Mouse (Mus musculus) gastrocnemius, postnatal 10 days (tissue): Measurements from ENCODE around the gene Krt26. TPM values are rescaled to one million over a fixed set of nuclear protein-coding genes. Genes with fewer than 3 reads are reported as not detected.
A peak's percentile ranks its signal among the peaks of the same experiment; 100 is the strongest.

Experiments
- DNase-seq: peaks from one replicate; pipeline ENCODE4 v3.0.0; 2021; ENCODE audit warnings: mixed read lengths
- long read RNA-seq, 2 experiments: library from polyadenylated mRNA; stranded (forward); transcript quantifications; one replicate each; pipeline ENCODE4 v2.0.0; 2021
- total RNA-seq, 2 experiments: library from RNA; stranded (reverse); gene quantifications; 2 replicates each; pipeline ENCODE4 v1.2.3; 2021

Gene Krt26
- not detected for total RNA-seq
- long read RNA-seq, experiment 1, result 0 reads
- long read RNA-seq, experiment 2, result 0 reads

DNA sequence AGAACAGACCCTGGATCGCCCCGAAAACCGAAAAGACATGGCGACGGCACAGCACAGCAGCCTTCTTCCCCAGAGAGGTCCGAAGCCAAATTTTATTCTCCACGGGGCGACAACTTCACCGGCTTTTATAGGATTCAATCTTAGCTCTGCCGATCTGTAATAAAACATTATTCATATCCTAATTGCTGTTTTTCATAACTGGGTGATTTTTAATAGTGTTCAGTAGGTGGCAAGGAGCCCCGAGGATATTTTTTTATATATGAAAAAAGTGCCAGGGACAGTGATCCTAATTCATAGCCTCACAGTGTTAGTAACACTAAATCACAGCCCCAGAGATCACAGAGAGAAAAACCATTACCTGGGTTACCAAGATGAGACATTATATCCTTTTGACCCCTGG is at the start of gene Krt26:
Gene Krt26 (minus strand): TSS at position 101 of the 400 bp plus-strand sequence.
- DNase-seq, result no peak

DNA sequence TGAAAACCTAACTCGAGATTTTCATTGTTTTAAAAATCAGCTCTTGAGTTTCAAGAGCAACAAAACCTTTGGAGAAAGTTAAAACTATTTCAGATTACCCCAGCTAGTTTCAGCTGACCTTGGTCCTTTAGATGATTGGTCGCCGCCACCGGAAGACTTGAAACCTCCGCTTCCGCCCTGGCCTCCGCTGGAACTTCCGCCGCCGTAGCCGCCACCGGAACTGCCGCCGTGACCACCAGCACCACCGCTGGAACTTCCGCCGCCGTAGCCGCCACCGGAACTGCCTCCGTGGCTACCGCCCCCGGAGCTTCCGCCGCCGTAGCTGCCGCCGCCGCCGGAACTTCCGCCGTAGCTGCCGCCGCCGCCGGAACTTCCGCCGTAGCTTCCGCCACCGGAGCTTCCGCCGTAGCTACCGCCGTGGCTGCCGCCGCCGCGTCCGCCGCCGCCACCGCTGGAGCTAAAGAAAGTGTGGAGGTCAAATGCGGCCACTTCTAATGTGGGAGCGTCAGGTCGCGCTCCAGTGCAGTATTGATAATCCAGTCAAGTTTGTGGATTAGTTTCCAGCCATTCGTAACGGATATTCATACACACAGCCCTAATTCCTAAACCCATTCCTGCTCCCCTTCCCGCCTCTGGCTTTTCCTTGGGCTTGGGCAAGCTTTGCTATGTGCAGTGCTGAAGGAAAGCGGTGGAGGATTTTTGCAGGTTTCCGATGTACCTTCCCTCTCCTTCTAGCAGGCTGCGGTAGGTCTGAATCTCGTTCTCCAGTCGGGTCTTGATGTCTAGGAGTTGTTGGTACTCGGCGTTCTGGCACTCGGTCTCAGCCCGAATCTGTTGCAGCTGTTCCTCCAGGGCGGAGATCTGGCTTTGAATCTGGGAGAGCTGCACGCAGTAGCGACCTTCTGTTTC is 48.3 kb upstream of the Krt26 start:
- peak; percentile 90 for DNase-seq

DNA sequence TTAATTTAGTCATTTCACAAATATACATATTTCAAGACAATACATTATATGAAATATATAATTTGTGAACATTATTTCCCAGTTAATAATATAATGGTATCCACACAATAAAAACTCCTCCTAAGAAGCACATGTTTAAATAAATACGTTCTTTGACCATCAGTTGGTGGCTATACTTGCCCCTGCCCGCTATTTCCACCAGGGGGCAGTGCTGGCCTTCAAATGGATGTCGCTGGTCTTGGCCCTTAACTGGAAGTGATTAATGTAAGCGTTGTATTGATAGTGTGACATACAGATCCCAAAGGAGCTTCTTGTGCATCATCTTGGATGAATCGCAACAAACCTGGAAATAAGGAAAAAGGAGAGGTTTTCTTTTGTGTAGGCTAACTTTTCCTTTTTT is 41.8 kb upstream of the Krt26 start:
- peak; percentile 78 for DNase-seq

DNA sequence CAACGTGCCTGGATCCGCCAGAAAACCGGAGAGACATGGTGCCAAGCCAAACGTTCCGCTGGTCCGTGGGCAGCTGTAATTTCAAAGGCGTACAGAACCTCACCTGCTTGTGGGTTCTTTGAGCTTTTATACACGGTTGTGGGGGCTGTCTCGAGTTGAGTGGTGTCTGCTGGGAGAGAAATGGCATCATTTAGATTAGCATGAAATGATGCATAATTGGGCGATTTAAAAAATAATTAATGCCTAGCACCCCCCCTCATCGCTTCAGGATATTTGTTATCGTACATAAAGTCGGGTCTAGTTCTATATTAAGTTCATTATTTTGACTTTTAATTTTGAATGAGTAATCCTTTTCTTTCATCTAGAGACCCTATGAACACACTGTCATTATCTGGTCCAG is 37.0 kb upstream of the Krt26 start, which contains the start of gene Krt28:
Gene Krt28 (minus strand): TSS at position 101 of the 400 bp plus-strand sequence.
- DNase-seq, result no peak

DNA sequence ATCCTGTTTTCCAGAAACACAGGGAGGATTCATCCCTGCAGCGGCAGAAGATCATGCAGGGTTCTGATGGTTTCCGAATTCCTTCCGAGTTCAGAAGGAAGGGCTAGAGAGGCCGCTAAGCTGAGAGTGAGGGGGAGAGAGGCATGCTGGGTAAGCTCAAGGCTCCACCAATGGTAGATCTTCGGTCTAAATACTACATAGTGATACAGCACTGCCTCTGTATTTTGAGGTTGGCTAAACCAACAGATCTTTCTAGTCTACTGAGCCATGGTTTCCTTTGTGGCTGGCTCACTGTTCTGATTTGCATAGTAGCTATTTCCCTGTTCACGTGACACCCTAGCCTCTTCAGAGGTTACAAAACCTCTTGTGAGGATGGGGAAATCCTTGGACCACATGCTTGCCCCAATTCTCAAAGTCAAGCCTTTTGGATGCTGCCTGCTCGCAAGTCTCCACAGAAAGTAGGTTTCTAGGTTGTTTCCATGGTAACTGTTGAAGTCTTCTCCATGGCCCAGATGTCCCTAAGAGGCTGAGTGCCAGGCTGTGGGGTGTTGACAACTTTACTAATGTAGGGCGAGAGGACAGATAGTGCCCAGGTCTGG is 32.2 kb upstream of the Krt26 start:
- no peak for DNase-seq

GRCm38 (mm10) chr11:99369229-99369628 is 31.5 kb upstream of the Krt26 start:
- no peak for DNase-seq

DNA sequence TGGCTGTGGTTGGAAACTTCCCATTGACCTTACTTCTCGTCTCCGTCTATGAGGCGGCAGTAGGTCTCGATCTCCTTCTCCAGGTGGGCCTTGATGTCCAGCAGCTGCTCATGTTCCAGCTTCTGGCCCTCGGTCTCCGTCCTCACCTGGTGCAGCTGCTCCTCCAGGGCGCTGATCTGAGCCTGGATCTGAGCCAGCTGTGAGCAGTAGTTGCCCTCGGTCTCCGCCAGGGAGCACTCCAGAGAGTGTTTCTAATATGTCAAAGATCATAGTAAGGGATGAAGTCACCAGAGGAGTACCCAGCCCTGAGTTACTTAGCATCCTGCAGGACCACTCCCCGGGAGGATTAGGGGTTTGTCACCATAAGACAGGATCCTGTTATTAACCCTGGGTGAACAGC is 29.0 kb upstream of the Krt26 start:
- peak; percentile 40 for DNase-seq

GRCm38 (mm10) chr11:99364412-99364811 is 26.6 kb upstream of the Krt26 start:
- DNase-seq, result peak; percentile 23

DNA sequence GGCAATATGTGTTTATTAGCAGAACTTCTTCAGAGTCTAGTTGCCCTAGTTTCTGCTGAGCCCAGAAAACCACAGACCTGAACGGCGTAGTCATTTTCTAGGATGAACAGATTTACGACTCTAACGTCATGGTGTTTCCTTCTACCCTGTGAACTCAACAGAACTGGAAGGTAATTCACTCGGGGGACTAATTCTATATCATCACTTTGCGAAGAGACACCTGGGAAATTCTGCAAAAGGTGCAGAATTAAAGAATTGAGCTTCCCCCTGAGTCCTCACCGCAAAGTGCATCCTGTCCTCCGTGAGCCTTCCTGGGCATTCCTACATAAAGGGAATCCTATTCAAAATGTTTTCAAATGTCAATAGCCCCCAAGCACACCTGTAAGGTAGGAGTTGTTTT is 23.7 kb upstream of the Krt26 start:
- DNase-seq, result no peak

GRCm38 (mm10) chr11:99351004-99351403 is 13.2 kb upstream of the Krt26 start, which contains the start of gene Krt27:
Krt27 (minus strand) TSS chr11:99351104.
- DNase-seq, result no peak

GRCm38 (mm10) chr11:99339299-99339847 is 1.6 kb upstream of the Krt26 start:
- DNase-seq, result no peak

GRCm38 (mm10) chr11:99333426-99333825 is 4.3 kb downstream of the Krt26 start:
- no peak for DNase-seq

DNA sequence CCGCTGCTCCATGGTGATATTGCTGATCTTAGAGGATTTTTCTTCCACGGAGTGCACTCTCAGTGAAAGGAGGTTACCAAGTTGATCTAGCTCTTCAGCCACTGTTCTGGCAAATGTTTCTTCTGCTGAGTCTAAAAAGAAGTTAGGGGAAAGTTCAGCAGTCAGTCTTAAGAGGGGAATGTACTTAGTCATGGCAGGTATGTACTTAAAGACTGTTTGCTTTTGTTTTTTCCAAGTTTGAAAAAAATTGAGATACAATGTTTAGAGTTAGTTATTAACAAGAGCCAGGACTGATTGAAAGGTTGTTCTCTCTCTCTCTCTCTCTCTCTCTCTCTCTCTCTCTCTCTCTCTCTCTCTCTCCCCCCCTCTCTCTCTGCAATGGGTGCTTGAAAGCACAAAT is 8.1 kb downstream of the Krt26 start:
- no peak for DNase-seq

- no peak for DNase-seq
Observed at GRCm38 (mm10) chr11:99322851-99323250, 14.9 kb downstream of the Krt26 start, which contains the start of gene Krt25. Krt25 (minus strand) TSS chr11:99322951.

DNA sequence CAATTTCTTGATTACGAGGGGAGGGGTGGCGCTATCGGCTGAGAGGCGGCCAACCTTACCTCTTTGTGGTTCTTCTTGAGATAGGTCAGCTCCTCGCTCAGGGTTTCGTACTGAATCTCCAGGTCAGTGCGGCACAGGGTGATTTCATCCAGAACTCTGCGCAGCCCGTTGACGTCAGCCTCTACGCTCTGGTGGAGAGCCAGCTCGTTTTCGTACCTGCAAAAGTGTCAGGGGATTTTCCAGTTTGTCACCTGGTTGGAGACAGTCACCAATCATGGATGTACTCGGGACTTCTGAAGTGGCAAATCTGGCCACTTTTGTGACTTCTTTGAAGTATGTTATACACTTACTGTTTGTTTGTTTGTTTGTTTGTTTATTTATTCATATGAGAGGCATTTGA is 16.7 kb downstream of the Krt26 start:
- DNase-seq, result no peak

GRCm38 (mm10) chr11:99319127-99319526 is 18.6 kb downstream of the Krt26 start:
- no peak for DNase-seq

- DNase-seq, result no peak
Observed at GRCm38 (mm10) chr11:99316543-99316942, 21.2 kb downstream of the Krt26 start.

DNA sequence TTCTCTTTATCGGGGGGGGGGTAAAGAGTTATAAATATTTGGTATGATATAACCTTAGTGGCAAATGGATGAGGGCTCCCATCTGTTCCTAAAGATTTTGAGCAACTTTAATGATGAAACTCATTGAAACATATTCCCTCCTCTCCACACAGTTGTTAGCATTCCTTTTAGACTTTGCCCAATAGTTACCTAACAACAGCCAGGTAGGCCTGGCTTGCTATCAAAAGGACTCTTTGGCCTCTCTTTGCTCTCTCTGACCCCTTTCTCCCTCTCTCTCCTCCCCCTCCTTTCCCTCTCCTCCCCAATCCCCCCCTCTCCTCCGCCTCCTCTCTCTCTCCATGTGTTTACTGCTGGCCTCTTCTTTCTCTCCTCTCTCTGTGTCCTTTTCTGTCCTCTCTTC is 23.2 kb downstream of the Krt26 start:
- DNase-seq, result no peak

- DNase-seq, result no peak
Observed at GRCm38 (mm10) chr11:99310882-99311281, 26.9 kb downstream of the Krt26 start.

DNA sequence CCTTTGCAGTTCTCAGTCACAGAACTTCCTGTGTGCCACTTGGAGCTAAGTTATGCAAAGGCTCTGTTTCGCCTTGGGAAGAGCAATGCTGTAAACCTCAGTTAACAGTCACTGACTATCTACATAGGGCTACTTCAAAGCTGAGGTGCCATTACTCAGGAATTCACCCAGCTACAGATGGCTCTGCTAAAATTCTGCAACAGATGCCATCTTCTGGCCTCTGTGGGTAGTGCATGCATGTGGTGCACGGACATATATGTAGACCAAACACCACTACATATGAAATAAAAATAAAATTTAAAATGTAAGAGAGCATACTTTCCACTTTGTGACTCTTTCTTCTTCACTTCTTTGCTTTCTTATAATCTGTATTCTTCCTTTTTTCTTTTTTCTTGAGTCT is 30.2 kb downstream of the Krt26 start:
- DNase-seq, result peak; percentile 49

DNA sequence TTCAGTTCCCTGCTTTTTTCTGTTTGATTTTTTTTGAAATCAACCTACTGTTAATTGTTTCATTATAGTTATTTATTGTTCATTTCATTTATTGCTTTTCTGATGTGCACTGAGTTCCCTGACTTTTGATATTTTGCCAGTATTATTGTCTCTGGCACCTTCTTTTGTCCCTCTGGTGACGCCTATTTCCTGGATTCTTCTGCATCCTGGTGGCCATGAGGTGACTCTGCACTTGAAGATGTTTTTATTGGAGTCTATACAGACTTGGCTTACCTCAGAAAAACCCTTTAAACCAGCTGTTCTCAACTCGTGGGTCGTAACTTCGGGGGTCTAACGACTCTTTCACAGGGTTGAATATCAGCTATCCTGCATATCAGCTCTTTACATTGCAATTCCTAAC is 42.7 kb downstream of the Krt26 start:
- no peak for DNase-seq

GRCm38 (mm10) chr11:99292846-99293245 is 44.9 kb downstream of the Krt26 start:
- peak; percentile 18 for DNase-seq

GRCm38 (mm10) chr11:99284833-99285312 is 52.9 kb downstream of the Krt26 start, which contains the start of gene Krt24:
Krt24 (minus strand) TSS chr11:99285262.
- no peak for DNase-seq
